Mouse (Mus musculus) monocyte, adult 2 months (primary cell): ENCODE measurements around the gene Sinhcaf.
"Not testable (repeated sequence)": the region's sequence is repeated elsewhere in the genome, so short reads cannot be mapped to it uniquely, and the experiment has no call there.

Experiments
- DNase-seq, 2 experiments: peaks; one replicate each; pipeline ENCODE4 v3.0.0; 2022; ENCODE audit warnings: low spot score in 2 of 2, low read depth in 1 of 2

Sinhcaf gene

GRCm38 (mm10) chr6:148945509-148946408, 508 bp downstream of the Sinhcaf start:
- DNase-seq: peak in 1 of 2 experiments; percentile 2

- DNase-seq: peak in 1 of 2 experiments; percentile 50
Measured at GRCm38 (mm10) chr6:148944767-148945508, 1.3 kb downstream of the Sinhcaf start.

DNA sequence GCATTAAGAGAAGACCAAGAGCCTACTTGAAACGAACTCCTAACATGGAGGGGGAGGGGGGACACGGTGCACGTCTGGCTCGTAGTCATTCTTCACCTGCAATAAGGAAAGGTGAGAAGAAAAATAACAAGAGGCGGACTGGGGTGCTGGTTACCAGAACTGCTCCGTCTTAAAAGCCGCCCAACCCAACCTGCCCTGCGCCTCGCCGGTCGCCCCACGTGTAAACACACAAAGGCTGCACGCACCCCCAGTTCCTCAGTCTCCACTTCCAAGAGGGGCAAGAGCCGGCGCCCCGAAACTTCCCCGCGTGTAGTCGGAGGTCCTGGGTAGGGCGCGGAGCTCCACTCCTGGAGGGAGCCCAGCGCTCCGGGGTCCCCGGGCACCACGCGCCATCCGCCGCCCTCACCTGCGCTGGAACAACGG, 1.9 kb downstream of the Sinhcaf start:
- no peak for DNase-seq

GRCm38 (mm10) chr6:148943695-148944094, 2.6 kb downstream of the Sinhcaf start:
- DNase-seq: no peak

DNA sequence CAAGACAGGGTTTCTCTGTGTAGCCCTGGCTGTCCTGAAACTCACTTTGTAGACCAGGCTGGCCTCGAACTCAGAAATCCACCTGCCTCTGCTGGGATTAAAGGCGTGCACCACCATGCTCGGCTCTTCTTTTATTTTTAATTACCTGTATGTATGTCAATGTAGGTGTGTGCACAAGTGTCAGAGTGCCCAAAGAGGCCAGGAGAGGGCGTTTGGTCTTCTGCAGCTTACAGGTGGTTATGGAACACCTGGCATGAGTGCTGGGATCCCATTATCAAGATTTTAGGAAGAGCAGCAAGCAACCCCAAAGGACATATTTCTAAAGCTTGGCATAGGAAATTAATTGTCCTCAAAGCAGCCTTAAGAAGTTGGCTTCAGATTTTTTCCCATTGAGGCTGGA, 3.9 kb downstream of the Sinhcaf start:
- DNase-seq: no peak

GRCm38 (mm10) chr6:148941880-148942279, 4.4 kb downstream of the Sinhcaf start:
- no peak for DNase-seq

DNA sequence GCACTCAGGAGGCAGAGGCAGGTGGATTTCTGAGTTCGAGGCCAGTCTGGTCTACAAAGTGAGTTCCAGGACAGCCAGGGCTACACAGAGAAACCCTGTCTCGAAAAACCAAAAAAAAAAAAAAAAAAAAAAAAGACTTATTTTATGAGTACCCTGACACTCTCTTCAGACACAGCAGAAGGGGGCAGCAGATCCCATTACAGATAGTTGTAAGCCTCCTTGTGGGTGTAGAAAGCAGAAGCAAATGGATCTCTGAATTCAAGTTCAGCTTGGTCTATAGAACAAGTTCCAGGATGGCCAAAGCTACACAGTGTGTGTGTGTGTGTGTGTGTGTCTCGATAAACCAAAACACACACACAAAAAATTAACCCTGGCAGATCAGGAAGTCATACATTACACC, 5.9 kb downstream of the Sinhcaf start:
- DNase-seq: not testable (repeated sequence)

DNA sequence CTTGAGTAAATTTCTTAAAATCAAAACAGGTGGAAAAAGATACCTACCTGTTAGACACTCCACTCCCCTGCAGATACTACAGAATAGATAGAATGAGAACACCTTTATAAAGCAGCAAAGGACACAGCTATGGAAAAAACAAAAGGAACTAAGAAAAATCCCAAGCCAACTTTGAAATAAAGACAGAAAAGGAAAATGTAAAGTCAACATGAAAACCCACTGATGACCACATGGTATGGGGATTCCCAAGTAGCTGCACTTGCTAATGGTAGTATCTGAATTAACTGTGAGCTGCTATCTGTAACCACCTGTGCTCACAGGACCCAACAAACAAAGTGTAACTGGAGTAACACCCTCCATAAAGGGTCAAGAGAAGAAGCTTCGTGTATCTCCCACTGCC, 8.6 kb downstream of the Sinhcaf start:
- no peak for DNase-seq

GRCm38 (mm10) chr6:148934961-148935590, 11.2 kb downstream of the Sinhcaf start:
- DNase-seq: no peak

DNA sequence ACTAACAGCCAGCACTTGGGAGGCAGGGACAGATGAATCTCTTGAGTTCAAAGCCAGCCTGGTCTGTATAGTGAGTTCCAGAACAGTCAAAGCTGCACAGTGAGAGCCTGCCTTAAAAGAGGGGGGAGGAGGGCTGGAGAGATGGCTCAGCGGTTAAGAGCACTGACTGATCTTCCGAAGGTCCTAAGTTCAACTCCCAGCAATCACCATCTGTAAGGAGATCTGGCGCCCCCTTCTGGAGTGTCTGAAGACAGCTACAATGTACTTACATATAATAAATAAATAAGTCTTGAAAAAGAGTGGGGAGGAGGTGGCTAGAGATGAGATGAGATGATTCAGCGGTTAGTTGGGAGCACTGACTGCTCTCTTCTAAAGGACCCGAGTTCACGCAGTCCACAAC, 15.0 kb downstream of the Sinhcaf start:
- DNase-seq: no peak

DNA sequence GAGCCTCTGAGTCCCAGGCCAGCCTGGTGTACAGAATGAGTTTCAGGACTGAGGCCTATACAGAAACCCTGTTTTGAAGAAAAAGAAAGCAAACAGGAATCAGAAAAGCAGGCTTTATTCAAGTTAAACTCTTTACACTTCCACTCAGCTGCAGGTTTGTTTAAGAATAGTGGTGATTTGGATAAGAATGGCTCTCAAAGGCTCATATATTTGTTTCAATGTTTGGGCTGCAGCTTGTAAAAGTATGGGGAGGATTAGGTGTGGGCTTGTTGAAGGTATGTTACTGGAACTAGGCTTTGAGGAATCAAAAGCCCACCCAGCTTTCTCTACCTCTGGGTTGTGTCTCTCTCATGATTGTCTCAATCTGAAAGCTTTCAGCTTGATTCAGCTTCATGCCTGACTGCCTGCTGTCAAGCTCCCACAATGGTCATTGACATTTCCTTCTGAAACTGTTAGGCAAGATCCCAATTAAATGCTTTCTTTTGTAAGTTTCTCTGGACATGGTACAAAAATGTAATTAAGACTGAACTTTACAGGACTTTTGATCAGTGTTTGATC, 27.3 kb downstream of the Sinhcaf start:
- no peak for DNase-seq

DNA sequence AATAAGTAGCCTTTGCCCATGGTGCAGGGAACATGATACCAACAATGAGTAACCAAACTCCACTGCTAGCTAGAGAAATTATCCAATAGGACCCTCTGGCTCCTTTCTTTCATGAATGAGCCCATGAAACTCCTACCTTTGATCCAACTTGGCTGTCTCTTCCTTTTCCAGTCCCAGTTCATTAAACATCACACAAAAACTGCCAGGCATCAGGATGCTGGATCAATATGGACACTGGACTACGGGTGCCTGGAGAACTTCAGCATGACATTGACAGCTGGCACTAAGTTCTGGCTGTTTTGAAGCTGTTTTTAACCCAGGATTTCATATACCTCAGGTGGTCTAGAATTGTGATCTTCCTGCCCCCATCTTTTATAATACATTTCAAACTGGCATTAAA, 28.6 kb downstream of the Sinhcaf start:
- no peak for DNase-seq

DNA sequence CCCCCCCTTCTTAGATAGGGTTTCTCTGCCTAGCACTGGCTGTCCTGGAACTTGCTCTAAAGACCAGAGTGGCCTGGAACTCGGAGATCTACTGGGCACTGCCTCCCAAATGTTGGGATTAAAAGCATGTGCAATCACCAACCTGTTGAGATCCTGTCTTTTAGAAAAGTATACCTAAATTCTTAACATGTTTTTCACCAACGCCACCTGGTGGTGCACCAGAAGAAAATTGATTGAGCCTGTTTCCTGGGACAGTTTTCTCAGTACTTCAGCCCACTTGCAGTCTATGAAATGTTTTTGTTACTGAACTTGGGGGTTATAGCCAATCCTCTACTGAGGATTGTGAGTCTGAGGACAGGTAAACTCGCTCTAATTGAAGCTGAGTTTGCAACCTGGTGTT, 29.4 kb downstream of the Sinhcaf start:
- no peak for DNase-seq

GRCm38 (mm10) chr6:148913938-148914337, 32.3 kb downstream of the Sinhcaf start:
- DNase-seq: no peak

DNA sequence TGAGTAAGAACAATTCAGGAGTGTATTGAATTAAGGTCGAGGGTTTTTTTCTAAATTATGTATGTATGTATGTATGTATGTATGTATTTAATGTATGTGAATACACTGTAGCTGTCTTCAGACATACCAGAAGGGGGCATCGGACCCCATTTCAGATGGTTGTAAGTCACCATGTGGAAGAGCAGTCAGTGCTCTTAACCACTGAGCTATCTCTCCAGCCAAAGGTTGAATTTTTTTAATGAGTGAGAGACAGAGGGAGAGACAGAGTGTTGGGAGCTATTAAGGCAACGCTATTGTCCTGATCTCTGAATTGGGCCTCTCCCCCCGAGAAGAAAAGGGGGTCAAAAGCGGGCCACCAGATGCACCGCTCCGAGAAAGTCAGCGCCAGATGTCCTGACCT, 34.4 kb downstream of the Sinhcaf start:
- not testable (repeated sequence) for DNase-seq

- no peak for DNase-seq
Measured at GRCm38 (mm10) chr6:148906958-148907357, 39.3 kb downstream of the Sinhcaf start.

- no peak for DNase-seq
Measured at GRCm38 (mm10) chr6:148902728-148903127, 43.5 kb downstream of the Sinhcaf start.

- DNase-seq: no peak
Measured at GRCm38 (mm10) chr6:148896507-148896851, 49.8 kb downstream of the Sinhcaf start.

- DNase-seq: peak; percentile 50 to 62
Measured at GRCm38 (mm10) chr6:148895773-148896506, 50.3 kb downstream of the Sinhcaf start, which contains the start of gene Caprin2. Caprin2 (minus strand) TSS chr6:148896237.

DNA sequence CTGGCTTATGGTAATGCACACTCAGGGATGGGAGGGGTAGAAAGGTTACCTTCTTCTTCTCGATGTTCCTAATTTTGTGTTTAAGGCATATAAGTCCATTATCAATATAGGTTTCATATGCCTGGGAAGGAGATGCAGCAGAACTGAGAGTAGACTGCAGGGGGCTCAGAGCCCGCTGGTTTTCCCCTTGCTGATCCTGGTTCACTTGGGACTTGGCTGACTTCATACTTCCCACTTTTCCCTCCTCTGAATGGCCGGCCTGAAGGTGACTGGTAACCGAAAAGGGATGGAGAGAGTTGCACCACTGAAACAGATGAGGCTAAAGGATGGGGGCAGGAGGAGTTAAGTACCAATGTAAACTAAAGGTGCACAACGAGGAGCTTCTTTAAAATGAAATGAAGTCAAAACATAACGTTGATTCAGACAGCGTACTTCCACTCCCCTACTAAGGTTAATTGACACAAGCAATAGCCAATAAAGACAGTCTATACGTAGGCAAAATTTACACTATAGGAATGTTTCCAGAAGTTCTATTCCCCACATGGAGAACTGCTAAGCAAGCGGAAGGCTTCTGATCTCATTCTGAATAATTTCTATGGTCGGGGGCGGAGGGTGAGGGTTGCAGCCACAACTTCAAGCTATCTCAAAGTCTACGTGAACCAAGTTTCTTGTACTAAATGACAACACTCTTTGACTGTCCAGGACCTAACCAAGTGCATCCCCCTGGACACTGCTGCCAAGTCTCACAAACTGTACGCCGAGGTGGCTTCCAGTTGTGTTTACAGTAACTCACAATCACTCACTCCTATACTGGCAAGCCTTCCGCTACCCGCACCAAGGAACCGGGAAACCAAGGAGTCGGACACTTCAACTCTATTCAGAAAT, 51.1 kb downstream of the Sinhcaf start:
- DNase-seq: no peak
